Mouse (Mus musculus): ENCODE measurements around the gene Cd80.

DNA sequence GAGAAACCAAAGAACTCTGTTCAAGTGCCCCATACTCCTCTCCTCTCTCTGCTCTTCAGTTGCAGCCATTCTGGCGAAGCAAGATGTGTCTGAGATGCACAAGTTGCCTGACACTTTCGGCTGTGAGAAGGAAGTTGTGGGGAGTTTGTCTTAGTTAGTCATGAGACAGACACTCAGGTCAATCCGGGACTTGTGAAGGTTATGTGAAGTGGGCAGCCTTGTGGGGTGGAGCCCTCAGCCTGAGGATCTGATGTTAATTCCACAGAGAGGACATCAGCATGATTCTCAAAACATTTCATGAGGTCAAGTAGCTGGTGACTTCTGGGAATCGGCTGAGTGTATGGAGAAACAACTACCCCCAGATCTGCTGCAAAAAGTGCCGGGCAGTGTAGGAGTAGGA lies 13.8 kb upstream of the Cd80 start:
- TF ChIP-seq CTCF (IDR thresholded peaks at IDR 0.05; ENCODE audit: extremely low read depth, insufficient read depth, insufficient read length, insufficient replicate concordance) (no peak), POLR2A (IDR thresholded peaks at IDR 0.05; ENCODE audit: low read depth, low read length) (no peak)

All from spleen, adult 2 months (tissue).